Mouse (Mus musculus) brain, embryonic 14.5 days (tissue): Measurements from ENCODE around the gene Bcas3.

Experiments
- CTCF ChIP-seq: fragments of 200-500 bp; IDR thresholded peaks from 2 replicates; pipeline ENCODE4 v1.5.1; 2012; ENCODE audit warnings: inconsistent platforms, mild to moderate bottlenecking, moderate library complexity, borderline replicate concordance; ENCODE audit not compliant: insufficient read depth, insufficient read length; ENCODE audit errors: extremely low read depth
- POLR2A ChIP-seq: fragments of 200-500 bp; IDR thresholded peaks from 2 replicates; pipeline ENCODE4 v1.6.1; 2012; ENCODE audit warnings: mild to moderate bottlenecking, inconsistent platforms, borderline replicate concordance; ENCODE audit not compliant: poor library complexity, insufficient read depth, insufficient read length, severe bottlenecking; ENCODE audit errors: extremely low read depth

DNA sequence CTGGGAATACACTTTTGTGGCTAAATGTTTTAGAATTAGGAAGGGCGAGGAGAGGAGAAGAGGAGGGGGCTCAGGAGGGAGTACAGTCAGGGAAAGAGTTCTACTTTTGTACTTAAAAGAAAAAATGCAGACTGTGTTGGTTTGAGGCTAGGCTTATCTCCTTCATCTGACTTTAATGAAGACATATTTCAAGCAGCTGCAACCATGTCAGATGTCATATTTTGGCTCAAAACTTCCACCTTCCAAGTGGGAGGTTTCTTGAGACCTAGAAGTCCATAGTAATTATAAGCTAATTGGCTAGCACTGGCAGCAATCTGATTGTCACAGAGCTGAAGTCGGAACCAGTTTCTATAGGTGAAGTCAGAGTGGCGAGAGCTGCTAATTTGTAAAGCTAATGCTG, 384.9 kb downstream of the Bcas3 start:
- TF ChIP-seq POLR2A (no peak), CTCF (no peak)
